Mouse (Mus musculus) kidney, postnatal 25 days (tissue): Measurements from ENCODE around the gene Rps27rt.
A peak's percentile ranks its signal among the peaks of the same experiment; 100 is the strongest.
"Not testable (repeated sequence)": the region's sequence is repeated elsewhere in the genome, so short reads cannot be mapped to it uniquely, and the experiment has no call there.

Source experiments
- DNase-seq, 2 experiments: peaks; one replicate each; pipeline ENCODE4 v3.0.0; 2021; ENCODE audit warnings: mixed read lengths in 2 of 2

The Rps27rt gene

DNA sequence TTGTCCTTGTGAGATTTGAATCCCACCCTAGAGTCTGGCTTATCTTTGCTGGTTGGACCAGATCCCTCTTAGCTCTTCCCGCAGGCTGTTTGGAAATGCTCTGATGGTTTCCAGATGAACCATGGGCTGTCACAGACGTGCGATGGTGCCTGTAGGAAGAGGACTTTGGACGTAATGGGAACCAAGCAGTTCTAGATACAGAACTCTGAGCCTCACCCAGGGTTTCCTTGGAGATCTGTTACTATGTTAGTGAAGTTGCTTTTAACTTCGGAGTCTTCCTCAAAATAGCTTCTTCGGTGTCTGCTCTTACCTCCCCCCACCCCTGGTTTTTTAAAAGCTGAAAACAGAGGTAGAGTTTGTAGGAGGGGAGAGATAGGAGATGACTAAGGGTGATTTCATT, 2.6 kb downstream of the Rps27rt start:
- no peak for DNase-seq

GRCm38 (mm10) chr9:114978281-114979111, 4.0 kb downstream of the Rps27rt start, which contains the start of gene Osbpl10:
TSS of gene Osbpl10 (plus strand) at chr9:114978569.
- peak; percentile 94 for DNase-seq

GRCm38 (mm10) chr9:114977461-114978280, 4.9 kb downstream of the Rps27rt start:
- DNase-seq = peak in 1 of 2 experiments; percentile 71

- not testable (repeated sequence) for DNase-seq
Observed at GRCm38 (mm10) chr9:114966286-114966685, 16.3 kb downstream of the Rps27rt start.

GRCm38 (mm10) chr9:114964093-114964492, 18.4 kb downstream of the Rps27rt start:
- no peak for DNase-seq

GRCm38 (mm10) chr9:114960844-114961243, 21.7 kb downstream of the Rps27rt start:
- DNase-seq = no peak

GRCm38 (mm10) chr9:114960043-114960789, 22.3 kb downstream of the Rps27rt start:
- DNase-seq = peak; percentile 29 to 79

- DNase-seq = peak in 1 of 2 experiments; percentile 40
Observed at GRCm38 (mm10) chr9:114956945-114957344, 25.6 kb downstream of the Rps27rt start.

DNA sequence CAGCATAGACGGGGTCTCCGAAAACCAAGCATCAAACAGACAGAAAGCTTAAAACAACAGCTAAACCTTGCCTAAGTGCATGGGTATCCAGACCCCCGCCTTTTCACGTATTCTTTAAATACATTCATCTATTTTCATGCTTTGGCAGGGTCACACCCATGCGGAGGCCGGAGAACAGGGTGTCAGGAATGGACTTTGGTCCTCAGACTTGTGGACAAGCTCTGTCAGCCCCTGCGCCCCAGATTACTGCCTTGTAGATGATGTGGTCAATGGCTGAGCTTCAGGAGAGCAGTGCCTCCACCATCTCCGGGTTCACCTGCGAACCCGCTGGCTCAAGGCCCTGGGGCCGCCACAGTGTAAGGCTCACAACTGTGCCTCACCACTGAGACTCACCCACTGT, 27.2 kb downstream of the Rps27rt start:
- no peak for DNase-seq

- peak in 1 of 2 experiments; percentile 43 for DNase-seq
Observed at GRCm38 (mm10) chr9:114952866-114953265, 29.7 kb downstream of the Rps27rt start.

DNA sequence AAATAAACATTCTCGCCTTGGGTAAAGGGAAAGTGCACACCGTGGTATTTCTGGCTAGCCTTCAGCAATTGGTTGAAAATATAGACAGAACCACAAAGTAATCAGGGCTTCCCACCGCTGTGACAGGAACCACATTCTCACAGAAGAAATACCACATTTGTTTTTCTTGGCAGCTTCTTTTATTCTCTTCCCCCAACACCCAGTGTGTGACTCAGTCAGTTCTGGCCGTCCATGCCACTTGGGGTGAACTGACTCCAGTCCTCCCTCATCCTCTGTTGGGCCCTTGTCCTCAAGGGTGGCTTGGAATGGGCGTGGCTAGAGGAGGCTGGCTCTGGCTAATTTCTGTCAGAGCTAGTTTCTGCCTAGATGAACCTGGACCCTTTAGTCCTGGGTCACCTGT, 34.1 kb downstream of the Rps27rt start:
- peak in 1 of 2 experiments; percentile 8 for DNase-seq

- DNase-seq = no peak
Observed at GRCm38 (mm10) chr9:114945576-114945975, 37.0 kb downstream of the Rps27rt start.

DNA sequence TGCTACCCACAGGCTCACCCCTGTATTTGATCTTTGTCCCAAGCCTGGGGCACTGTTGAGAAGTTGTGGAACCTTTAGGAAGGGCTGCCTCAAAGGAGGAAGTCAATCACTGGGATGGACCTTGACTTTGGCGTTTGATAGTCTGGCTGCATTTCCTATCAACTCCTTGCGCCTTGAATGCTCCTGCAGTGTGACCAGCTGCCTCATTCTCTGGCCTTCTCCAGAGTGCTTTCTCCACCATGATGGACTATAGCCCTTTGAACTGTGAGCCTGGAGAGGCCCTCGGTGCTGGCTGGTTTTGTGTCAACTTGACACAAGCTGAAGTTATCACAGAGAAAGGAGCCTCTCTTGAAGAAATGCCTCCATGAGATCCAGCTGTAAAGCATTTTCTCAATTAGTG, 37.9 kb downstream of the Rps27rt start:
- no peak for DNase-seq

- no peak for DNase-seq
Observed at GRCm38 (mm10) chr9:114936687-114937086, 45.9 kb downstream of the Rps27rt start.

DNA sequence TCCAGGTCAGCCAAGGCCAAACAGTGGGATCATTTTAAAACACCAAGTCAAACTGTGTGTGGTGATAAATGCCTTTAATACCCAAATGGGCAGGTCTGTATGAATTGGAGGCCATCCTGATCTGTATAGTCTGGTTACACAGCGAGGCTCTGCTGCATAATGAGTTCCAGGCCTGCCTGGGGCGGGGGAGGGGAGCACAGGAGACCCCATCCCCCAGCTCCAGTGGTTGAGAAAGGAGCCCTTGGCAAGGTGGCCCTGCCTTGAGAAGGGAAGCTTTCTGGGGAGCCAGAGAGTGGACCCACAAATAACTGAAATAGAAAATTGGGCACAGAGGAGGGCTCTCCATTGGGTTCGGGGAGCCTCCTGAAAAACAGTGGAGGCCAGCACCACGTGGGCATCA, 47.2 kb downstream of the Rps27rt start:
- DNase-seq = no peak

GRCm38 (mm10) chr9:114934231-114934630, 48.3 kb downstream of the Rps27rt start:
- no peak for DNase-seq

GRCm38 (mm10) chr9:114933723-114934171, 48.8 kb downstream of the Rps27rt start, which contains the start of gene Gpd1l:
TSS of gene Gpd1l (minus strand) at chr9:114933987.
- DNase-seq = peak; percentile 98 to 100

DNA sequence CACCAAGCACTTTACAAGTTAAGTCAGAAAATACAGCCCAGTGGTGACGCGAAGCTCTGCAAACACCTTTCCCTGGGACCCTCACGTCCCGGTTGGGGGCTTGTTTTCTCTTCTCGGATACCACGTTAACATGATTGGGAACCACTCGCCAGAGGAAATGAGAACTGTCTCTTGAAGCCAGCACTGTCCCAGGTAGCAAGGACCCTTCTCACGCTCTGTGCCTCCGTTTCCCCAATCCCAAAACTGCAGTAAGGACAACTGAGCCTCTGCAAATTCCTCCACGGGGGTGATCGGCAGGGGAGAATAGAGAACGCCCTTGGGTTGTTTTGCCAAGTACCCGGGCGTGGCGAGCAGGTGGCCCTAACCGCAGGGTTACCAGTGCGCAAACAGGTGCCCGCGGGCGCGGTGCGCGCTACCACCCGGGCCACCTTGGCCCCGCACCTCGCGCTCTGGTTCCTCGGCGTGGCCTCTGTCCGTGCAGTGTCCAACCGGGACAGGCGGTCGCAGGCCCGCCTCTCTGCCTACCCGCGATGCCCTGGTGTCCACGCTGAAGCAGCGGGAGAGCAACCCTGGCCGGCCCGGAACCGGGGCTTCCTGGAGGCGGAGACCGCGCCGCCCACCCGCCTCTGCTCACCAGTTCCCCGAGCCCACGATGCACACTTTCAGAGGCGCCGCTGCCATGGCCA, 49.4 kb downstream of the Rps27rt start:
- no peak for DNase-seq

DNA sequence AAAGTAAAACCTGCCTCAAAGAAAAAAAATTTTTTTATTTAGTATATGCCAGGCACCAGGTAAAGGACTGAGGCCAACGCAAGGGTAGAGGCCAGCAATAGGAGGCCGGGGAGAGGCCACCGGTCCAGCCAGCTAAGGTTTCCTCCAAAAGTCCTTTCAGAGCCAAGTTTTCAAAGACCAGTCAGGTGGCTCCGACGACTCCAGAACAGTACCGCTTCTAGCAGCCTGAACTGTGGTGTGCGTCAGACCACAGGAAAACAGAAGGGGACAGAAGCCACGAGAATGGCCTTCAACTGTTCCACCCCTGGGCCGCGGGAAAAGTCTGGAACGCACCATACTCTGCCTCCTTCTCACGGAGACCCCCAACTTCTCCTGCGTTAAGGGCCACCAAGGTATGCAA, 49.9 kb downstream of the Rps27rt start:
- peak; percentile 40 to 70 for DNase-seq
